Mouse (Mus musculus) hindbrain, postnatal 0 days (tissue): ENCODE measurements around the gene Smtn. TPM values are rescaled to one million over a fixed set of nuclear protein-coding genes. Genes with fewer than 3 reads are reported as not detected.

Experiments used
- ATAC-seq: fragments of 200-750 bp; cut with Nextera tagmentation; 2 replicates; pipeline ENCODE4 v1.8.0; 2017; ENCODE audit warnings: mild to moderate bottlenecking, moderate TSS enrichment, moderate library complexity
- DNase-seq: peaks from one replicate; pipeline ENCODE4 v3.0.0-alpha.2; 2015; ENCODE audit warnings: low spot score
- H3K27ac ChIP-seq: fragments of 300-500 bp; sonication (generic); 2 replicates; pipeline ENCODE4 v1.5.1; 2014; ENCODE audit warnings: mild to moderate bottlenecking
- H3K27me3 ChIP-seq: fragments of 300-500 bp; sonication (generic); 2 replicates; pipeline ENCODE4 v1.6.1; 2014; ENCODE audit warnings: low read length, mixed read lengths; ENCODE audit not compliant: insufficient read depth
- H3K36me3 ChIP-seq: fragments of 300-500 bp; sonication (generic); 2 replicates; pipeline ENCODE4 v1.6.1; 2014; ENCODE audit warnings: low read length, mixed read lengths; ENCODE audit not compliant: insufficient read depth
- H3K4me1 ChIP-seq: fragments of 300-500 bp; sonication (generic); 2 replicates; pipeline ENCODE4 v1.6.1; 2014; ENCODE audit warnings: antibody characterized with exemption, low read length, mixed read lengths; ENCODE audit not compliant: insufficient read depth
- H3K4me2 ChIP-seq: fragments of 300-500 bp; sonication (generic); 2 replicates; pipeline ENCODE4 v1.6.1; 2014; ENCODE audit warnings: low read depth, mild to moderate bottlenecking, low read length, moderate library complexity, mixed read lengths
- H3K4me3 ChIP-seq: fragments of 300-500 bp; sonication (generic); 2 replicates; pipeline ENCODE4 v1.5.1; 2014; ENCODE audit warnings: low read length
- H3K9ac ChIP-seq: fragments of 300-500 bp; sonication (generic); replicated peaks from 2 replicates; pipeline ENCODE4 v1.6.1; 2014; ENCODE audit warnings: mild to moderate bottlenecking, low read length, moderate library complexity, mixed read lengths
- H3K9me3 ChIP-seq: fragments of 300-500 bp; sonication (generic); 2 replicates; pipeline ENCODE4 v1.6.1; 2016; ENCODE audit warnings: low read length, mixed read lengths
- CTCF ChIP-seq: IDR thresholded peaks from 2 replicates; pipeline ENCODE4 v1.5.1; 2016; ENCODE audit warnings: antibody characterized with exemption, control low read depth, low read depth
- WGBS: fragments of 180-500 bp; shearing (Covaris S2); extraction: QIAGEN DNeasy Blood & Tissue Kit; methylation state at CpG from one replicate; pipeline ENCODE4 v1.1.7; 2014; 5-methylcytosine and 5-hydroxymethylcytosine counted together
- polyA plus RNA-seq: library from polyadenylated mRNA; unstranded; fragments of >200 nt; fragmentation: Nextera tagmentation; extraction: Ambion mirVana; gene quantifications from 2 replicates; pipeline ENCODE4 v1.2.1, GENCODE M21; 2015
- total RNA-seq: library from RNA; depleted of rRNA; stranded (reverse); fragments of >200 nt; gene quantifications from 2 replicates; pipeline ENCODE4 v1.2.3, GENCODE M21; 2014

Gene Smtn
- total and polyA plus RNA-seq, 2 experiments from 2014 or later: 10.0 to 10.7 TPM

- 9% methylated on average over 4 of the region's 4 CpGs for WGBS
- H3K27ac ChIP-seq: peak overlapping the region; percentile 84
- DNase-seq (no peak), ATAC-seq (peak; percentile 17; the same call in 1 of the 2 replicates)
- no peaks in the 10 kb centered on the region for H3K9me3 ChIP-seq
- H3K27me3 ChIP-seq: no peaks in the 10 kb centered on the region
- TF ChIP-seq CTCF: 0 out of 2 replicates have a peak, but pooled peaks have one; percentile 2
- H3K36me3 ChIP-seq: no peaks in the 10 kb centered on the region
- peaks cover 15% of the 10 kb centered on the region; the same call in 1 of the 2 replicates for H3K4me1 ChIP-seq
- H3K9ac ChIP-seq: peak overlapping the region; percentile 61
- H3K4me3 ChIP-seq: peak overlapping the region; percentile 48
- H3K4me2 ChIP-seq: peak overlapping the region; percentile 60
These were observed 25.2 kb downstream of the Smtn start for GRCm38 (mm10) chr11:3515216-3515615.

- Histone ChIP-seq H3K4me1 (peaks cover 15% of the 10 kb centered on the region; the same call in 1 of the 2 replicates), H3K4me3 (peak within 1 kb of the TSS; percentile 48), H3K27me3 (no peaks in the 10 kb centered on the region), H3K4me2 (peak within 1 kb of the TSS; percentile 60), H3K27ac (peak within 1 kb of the TSS; percentile 84), H3K9ac (peak within 1 kb of the TSS; percentile 61), H3K9me3 (no peaks in the 10 kb centered on the region), H3K36me3 (no peaks in the 10 kb centered on the region)
- peak; percentile 98 for TF ChIP-seq CTCF
- DNase-seq (peak; percentile 92), ATAC-seq (peak; percentile 87)
- WGBS: under 1% methylated on average over 26 of the region's 26 CpGs
These were observed 25.8 kb downstream of the Smtn start, which contains the start of gene Selenom for GRCm38 (mm10) chr11:3514529-3515054. Selenom (plus strand) TSS chr11:3514684.

- 87% methylated on average over 6 of the region's 6 CpGs for WGBS
- H3K36me3 ChIP-seq: no peaks in the 10 kb centered on the region
- no peaks in the 10 kb centered on the region for H3K27me3 ChIP-seq
- H3K4me1 ChIP-seq: peaks cover 15% of the 10 kb centered on the region; the same call in 1 of the 2 replicates
- DNase-seq (no peak), ATAC-seq (no peak)
- H3K9me3 ChIP-seq: no peaks in the 10 kb centered on the region
- H3K9ac ChIP-seq: no peak overlapping the region
- H3K27ac ChIP-seq: no peak overlapping the region
- TF ChIP-seq CTCF: no peak
- no peak overlapping the region for H3K4me2 ChIP-seq
- H3K4me3 ChIP-seq: no peak overlapping the region
These were observed 27.1 kb downstream of the Smtn start for GRCm38 (mm10) chr11:3513291-3513690.

GRCm38 (mm10) chr11:3510321-3510720, 30.1 kb downstream of the Smtn start:
- no peaks in the 10 kb centered on the region for H3K9me3 ChIP-seq
- 0 out of 2 replicates have a peak, but pooled peaks cover 5% of the 10 kb centered on the region for H3K4me1 ChIP-seq
- H3K4me3 ChIP-seq: no peak overlapping the region
- H3K4me2 ChIP-seq: no peak overlapping the region
- H3K9ac ChIP-seq: no peak overlapping the region
- no peak for DNase-seq
- no peaks in the 10 kb centered on the region for H3K27me3 ChIP-seq
- no peak for ATAC-seq
- 85% methylated on average over 2 of the region's 2 CpGs for WGBS
- no peak for TF ChIP-seq CTCF
- H3K36me3 ChIP-seq: no peaks in the 10 kb centered on the region
- no peak overlapping the region for H3K27ac ChIP-seq

GRCm38 (mm10) chr11:3509181-3510085, 31.0 kb downstream of the Smtn start:
- Histone ChIP-seq H3K4me1 (0 out of 2 replicates have a peak, but pooled peaks cover 5% of the 10 kb centered on the region), H3K9ac (no peak overlapping the region), H3K27me3 (no peaks in the 10 kb centered on the region), H3K9me3 (no peaks in the 10 kb centered on the region), H3K4me3 (no peak overlapping the region), H3K27ac (no peak overlapping the region), H3K4me2 (no peak overlapping the region), H3K36me3 (no peaks in the 10 kb centered on the region)
- TF ChIP-seq CTCF: no peak
- 66% methylated on average over 8 of the region's 8 CpGs for WGBS
- ATAC-seq (no peak), DNase-seq (no peak)

- DNase-seq (no peak), ATAC-seq (no peak)
- Histone ChIP-seq H3K4me2 (no peak overlapping the region), H3K9ac (no peak overlapping the region), H3K4me3 (no peak overlapping the region), H3K36me3 (no peaks in the 10 kb centered on the region), H3K4me1 (no peaks in the 10 kb centered on the region), H3K27ac (no peak overlapping the region), H3K9me3 (no peaks in the 10 kb centered on the region), H3K27me3 (no peaks in the 10 kb centered on the region)
- 53% methylated on average over 7 of the region's 7 CpGs for WGBS
- no peak for TF ChIP-seq CTCF
These were observed 32.2 kb downstream of the Smtn start for GRCm38 (mm10) chr11:3508226-3508625.
